Comparison of ENCODE assay signal across 10 mouse cellular contexts in genomic region chr7:105762517-105763270, GRCm38 (mm10). TPM values are rescaled to one million over a fixed set of nuclear protein-coding genes. Genes with fewer than 3 reads are reported as not detected.
DNase-seq lines count a peak whose midpoint lies in the region; ATAC-seq and TF ChIP-seq lines count a peak whose summit lies in the region.
"Had no signal": no experiment of that assay in that cellular context is flagged by ENCODE, and none has a peak within 500 bp of the region (broad histone marks: within the 10 kb centered on the region; RNA-seq: fewer than 3 reads in every experiment).

No protein-coding gene starts in this region.

- H3K27me3 ChIP-seq in heart, embryonic 13.5 days (replicated peaks) = peaks cover 44% of the 10 kb centered on the region
- no peaks in the 10 kb centered on the region for H3K27me3 ChIP-seq in heart, adult 2 months (ENCODE audit: control insufficient read depth, insufficient read depth, low read length)
- no peaks in the 10 kb centered on the region for H3K27me3 ChIP-seq in testis, adult 2 months (ENCODE audit: control insufficient read depth, insufficient read depth, low read length)
- peaks cover 11% of the 10 kb centered on the region for H3K27me3 ChIP-seq in liver, embryonic 14.5 days (ENCODE audit: control insufficient read depth, insufficient read depth, low read length)
- H3K27me3 ChIP-seq in stomach, postnatal 0 days (ENCODE audit: control insufficient read depth, insufficient read depth, low read length) = no peaks in the 10 kb centered on the region

- H3K36me3 ChIP-seq in heart, embryonic 13.5 days = peaks cover 80% of the 10 kb centered on the region
- peaks cover 2% of the 10 kb centered on the region for H3K36me3 ChIP-seq in heart, adult 2 months (ENCODE audit: control insufficient read depth, insufficient read depth, low read length)
- no peaks in the 10 kb centered on the region; the same call in 1 of the 2 replicates for H3K36me3 ChIP-seq in testis, adult 2 months (ENCODE audit: control insufficient read depth, insufficient read depth, low read length)
- no peaks in the 10 kb centered on the region for H3K36me3 ChIP-seq in liver, embryonic 14.5 days (replicated peaks; ENCODE audit: control insufficient read depth, insufficient read depth, low read depth)
- peaks cover 11% of the 10 kb centered on the region for H3K36me3 ChIP-seq in stomach, postnatal 0 days (ENCODE audit: control insufficient read depth, insufficient read depth, low read length)

- TF ChIP-seq CTCF in heart, adult 2 months (IDR thresholded peaks at IDR 0.05) = no peak
- TF ChIP-seq CTCF in testis, adult 2 months (IDR thresholded peaks at IDR 0.05; ENCODE audit: control insufficient read depth, insufficient read depth, insufficient replicate concordance, low read depth, low read length) = no peak
- no peak for TF ChIP-seq CTCF in liver, embryonic 14.5 days (IDR thresholded peaks at IDR 0.05; ENCODE audit: low read depth)
- no peak for TF ChIP-seq CTCF in stomach, postnatal 0 days (IDR thresholded peaks at IDR 0.05; ENCODE audit: low read depth)

- peaks cover 13% of the 10 kb centered on the region for H3K4me1 ChIP-seq in heart, embryonic 13.5 days
- H3K4me1 ChIP-seq in heart, adult 2 months (ENCODE audit: control insufficient read depth, insufficient read depth, low read length) = peaks cover 4% of the 10 kb centered on the region
- peaks cover 14% of the 10 kb centered on the region for H3K4me1 ChIP-seq in testis, adult 2 months (ENCODE audit: control insufficient read depth, insufficient read depth, low read length)
- H3K4me1 ChIP-seq in liver, embryonic 14.5 days (replicated peaks; ENCODE audit: control insufficient read depth in 2 of 2, insufficient read depth in 2 of 2, low read length in 1 of 2) = peaks cover 0 to 3% of the 10 kb centered on the region in 2 experiments; a peak in 1 of 4 replicates
- no peaks in the 10 kb centered on the region for H3K4me1 ChIP-seq in stomach, postnatal 0 days (replicated peaks; ENCODE audit: control insufficient read depth, insufficient read depth)

- no peaks in the 10 kb centered on the region for H3K9me3 ChIP-seq in heart, embryonic 13.5 days
- H3K9me3 ChIP-seq in liver, embryonic 14.5 days (ENCODE audit: control insufficient read depth, low read length) = no peaks in the 10 kb centered on the region
- H3K9me3 ChIP-seq in stomach, postnatal 0 days (ENCODE audit: control insufficient read depth, low read length) = no peaks in the 10 kb centered on the region

- no peak for ATAC-seq in heart, embryonic 13.5 days (ENCODE audit: extremely low read depth, insufficient number of reproducible peaks, low FRiP score, low TSS enrichment)
- no peak for ATAC-seq in liver, embryonic 14.5 days (ENCODE audit: insufficient read depth)
- ATAC-seq in stomach, postnatal 0 days (ENCODE audit: low FRiP score, low TSS enrichment) = 0 out of 2 replicates have a peak, but pooled peaks have one; percentile 7

- H3K4me2 ChIP-seq in heart, embryonic 13.5 days = peak overlapping the region; percentile 78
- H3K4me2 ChIP-seq in liver, embryonic 14.5 days (ENCODE audit: low read depth) = peak overlapping the region; percentile 48
- peak overlapping the region; percentile 45 for H3K4me2 ChIP-seq in stomach, postnatal 0 days (replicated peaks; ENCODE audit: low read depth)

- intact Hi-C loops in heart, adult 2 months (cut with DNase I) = no loop called here

- no peak for TF ChIP-seq EP300 in heart, adult 2 months (IDR thresholded peaks at IDR 0.05; ENCODE audit: insufficient read depth, low read depth, low read length)
- TF ChIP-seq EP300 in liver, embryonic 14.5 days (IDR thresholded peaks at IDR 0.05; ENCODE audit: low read depth) = no peak
- no peak for TF ChIP-seq EP300 in stomach, postnatal 0 days (optimal IDR thresholded peaks at IDR 0.05)

- no peak for TF ChIP-seq POLR2A in heart, adult 2 months (IDR thresholded peaks at IDR 0.05; ENCODE audit: insufficient read depth, low read depth, low read length)
- no peak for TF ChIP-seq POLR2A in testis, adult 2 months (IDR thresholded peaks at IDR 0.05; ENCODE audit: control insufficient read depth, low read depth, low read length)

- H3K27ac ChIP-seq in heart, embryonic 13.5 days (replicated peaks) = no peak overlapping the region
- no peak overlapping the region for H3K27ac ChIP-seq in heart, adult 2 months
- no peak overlapping the region for H3K27ac ChIP-seq in testis, adult 2 months (ENCODE audit: control insufficient read depth, insufficient read depth, low read depth, low read length)
- no peak overlapping the region for H3K27ac ChIP-seq in liver, embryonic 14.5 days
- H3K27ac ChIP-seq in stomach, postnatal 0 days (replicated peaks) = no peak overlapping the region

- H3K79me2 ChIP-seq in heart, adult 2 months (replicated peaks; ENCODE audit: control insufficient read depth, insufficient read depth, low read length) = no peaks in the 10 kb centered on the region

- DNase-seq in heart, adult 2 months = no peak
- DNase-seq in testis, postnatal 10 days (ENCODE audit: low spot score) = no peak
- no peak for DNase-seq in liver, embryonic 14.5 days (ENCODE audit: low read depth in 3 of 3, low spot score in 3 of 3)
- DNase-seq in stomach, postnatal 0 days (ENCODE audit: low spot score) = no peak
- DNase-seq in T-cell, adult 2 months (ENCODE audit: low spot score) = no peak
- DNase-seq in Muller cell, postnatal 12 days (ENCODE audit: inconsistent ontology term) = no peak
- DNase-seq: thymus, postnatal 36 days had no signal

- peak overlapping the region; percentile 44; the same call in 1 of the 2 replicates for H3K9ac ChIP-seq in heart, embryonic 13.5 days
- no peak overlapping the region for H3K9ac ChIP-seq in heart, adult 2 months (ENCODE audit: low read depth, low read length)
- no peak overlapping the region for H3K9ac ChIP-seq in liver, embryonic 14.5 days (replicated peaks)
- no peak overlapping the region for H3K9ac ChIP-seq in stomach, postnatal 0 days (ENCODE audit: low read length)

- peak overlapping the region; percentile 47 for H3K4me3 ChIP-seq in heart, embryonic 13.5 days
- no peak overlapping the region for H3K4me3 ChIP-seq in heart, adult 2 months
- H3K4me3 ChIP-seq in testis, adult 2 months (ENCODE audit: control insufficient read depth, low read depth, low read length) = peak overlapping the region; percentile 74
- H3K4me3 ChIP-seq in liver, embryonic 14.5 days (ENCODE audit: insufficient read depth in 1 of 2, low read depth in 2 of 2, low read length in 2 of 2) = peak overlapping the region in 1 of 2 experiments; percentile 16; a peak in 2 of 4 replicates
- H3K4me3 ChIP-seq in stomach, postnatal 0 days (ENCODE audit: low read depth, low read length) = peak overlapping the region; percentile 21

- 24% methylated on average over 55 of the region's 55 CpGs for WGBS in heart, embryonic 13.5 days
- WGBS in heart, adult 2 months = 60% methylated on average over 55 of the region's 55 CpGs
- 12% methylated on average over 55 of the region's 55 CpGs for WGBS in liver, embryonic 14.5 days (ENCODE audit: insufficient replicate concordance)
- WGBS in stomach, postnatal 0 days = 42% methylated on average over 53 of the region's 55 CpGs

RNA-seq across cellular contexts. Expression of gene Tpp1, which starts 10.7 kb away (rescaled TPM):
- 80.7 and 88.2 TPM in 2 replicates for polyA plus RNA-seq in heart, embryonic 13.5 days (2015; fragmentation: Nextera tagmentation; extraction: Ambion mirVana)
- 10 to 100 TPM; 42.1 to 50.3 TPM for total RNA-seq in heart, adult 2 months (2021)
- 66.1 and 90.0 TPM in 2 replicates for polyA plus RNA-seq in heart, adult 2 months (2012; rRNA removed)
- polyA plus RNA-seq in testis, adult 2 months (2012; rRNA removed) = 9.9 and 10.5 TPM in 2 replicates
- 34.1 and 41.9 TPM in 2 replicates for polyA plus RNA-seq in liver, embryonic 14.5 days (2012; rRNA removed)
- 55.2 and 60.7 TPM in 2 replicates for polyA plus RNA-seq in liver, embryonic 14.5 days (2014; fragmentation: Nextera tagmentation; extraction: Ambion mirVana)
- 46.1 and 52.6 TPM in 2 replicates for polyA plus RNA-seq in stomach, postnatal 0 days (2015; fragmentation: Nextera tagmentation; extraction: Ambion mirVana)

RNA-seq across cellular contexts. Expression of gene Taf10, which starts 18.5 kb away (rescaled TPM):
- polyA plus RNA-seq in heart, embryonic 13.5 days (2015; fragmentation: Nextera tagmentation; extraction: Ambion mirVana) = 120 and 134 TPM in 2 replicates
- total RNA-seq in heart, adult 2 months (2021) = 100 to 1,000 TPM; 110 to 115 TPM
- polyA plus RNA-seq in heart, adult 2 months (2012; rRNA removed) = 158 and 176 TPM in 2 replicates
- 472 and 503 TPM in 2 replicates for polyA plus RNA-seq in testis, adult 2 months (2012; rRNA removed)
- 149 and 197 TPM in 2 replicates for polyA plus RNA-seq in liver, embryonic 14.5 days (2012; rRNA removed)
- 163 and 167 TPM in 2 replicates for polyA plus RNA-seq in liver, embryonic 14.5 days (2014; fragmentation: Nextera tagmentation; extraction: Ambion mirVana)
- polyA plus RNA-seq in stomach, postnatal 0 days (2015; fragmentation: Nextera tagmentation; extraction: Ambion mirVana) = 109 and 118 TPM in 2 replicates

RNA-seq across cellular contexts. Expression of gene Dchs1, which starts 24.8 kb away (rescaled TPM):
- polyA plus RNA-seq in heart, embryonic 13.5 days (2015; fragmentation: Nextera tagmentation; extraction: Ambion mirVana) = 4.7 and 5.9 TPM in 2 replicates
- total RNA-seq in heart, adult 2 months (2021) = 1 to 10 TPM; 7.2 to 8.5 TPM
- 8.0 and 11.0 TPM in 2 replicates for polyA plus RNA-seq in heart, adult 2 months (2012; rRNA removed)
- polyA plus RNA-seq in testis, adult 2 months (2012; rRNA removed) = 3.2 and 5.5 TPM in 2 replicates
- polyA plus RNA-seq in liver, embryonic 14.5 days (2012; rRNA removed) = 0.57 and 0.71 TPM in 2 replicates
- polyA plus RNA-seq in liver, embryonic 14.5 days (2014; fragmentation: Nextera tagmentation; extraction: Ambion mirVana) = 0.48 and 0.62 TPM in 2 replicates
- polyA plus RNA-seq in stomach, postnatal 0 days (2015; fragmentation: Nextera tagmentation; extraction: Ambion mirVana) = 2.5 and 2.8 TPM in 2 replicates
- total RNA-seq: neutrophil, adult 5-6 weeks had no signal

RNA-seq across cellular contexts. Expression of gene Rrp8, which starts 25.5 kb away (rescaled TPM):
- polyA plus RNA-seq in heart, embryonic 13.5 days (2015; fragmentation: Nextera tagmentation; extraction: Ambion mirVana) = 25.0 and 25.1 TPM in 2 replicates
- total RNA-seq in heart, adult 2 months (2021) = 10 to 100 TPM in 1 of 2 experiments, 1 to 10 TPM in 1; 9.2 to 10.8 TPM
- polyA plus RNA-seq in heart, adult 2 months (2012; rRNA removed) = 4.4 and 8.0 TPM in 2 replicates
- 2.1 and 2.4 TPM in 2 replicates for polyA plus RNA-seq in testis, adult 2 months (2012; rRNA removed)
- 6.5 and 7.0 TPM in 2 replicates for polyA plus RNA-seq in liver, embryonic 14.5 days (2012; rRNA removed)
- polyA plus RNA-seq in liver, embryonic 14.5 days (2014; fragmentation: Nextera tagmentation; extraction: Ambion mirVana) = 9.2 and 13.6 TPM in 2 replicates
- polyA plus RNA-seq in stomach, postnatal 0 days (2015; fragmentation: Nextera tagmentation; extraction: Ambion mirVana) = 16.6 and 21.3 TPM in 2 replicates

RNA-seq across cellular contexts. Expression of gene Ilk, which starts 26.3 kb away (rescaled TPM):
- 354 and 386 TPM in 2 replicates for polyA plus RNA-seq in heart, embryonic 13.5 days (2015; fragmentation: Nextera tagmentation; extraction: Ambion mirVana)
- 10 to 100 TPM; 81.4 to 84.4 TPM for total RNA-seq in heart, adult 2 months (2021)
- polyA plus RNA-seq in heart, adult 2 months (2012; rRNA removed) = 127 and 168 TPM in 2 replicates
- polyA plus RNA-seq in testis, adult 2 months (2012; rRNA removed) = 42.9 and 44.0 TPM in 2 replicates
- 56.7 and 71.1 TPM in 2 replicates for polyA plus RNA-seq in liver, embryonic 14.5 days (2012; rRNA removed)
- 110 and 118 TPM in 2 replicates for polyA plus RNA-seq in liver, embryonic 14.5 days (2014; fragmentation: Nextera tagmentation; extraction: Ambion mirVana)
- polyA plus RNA-seq in stomach, postnatal 0 days (2015; fragmentation: Nextera tagmentation; extraction: Ambion mirVana) = 265 and 289 TPM in 2 replicates
